Mouse (Mus musculus): ENCODE data around the gene Rufy1. TPM values are rescaled to one million over a fixed set of nuclear protein-coding genes. Genes with fewer than 3 reads are reported as not detected.
A peak's percentile ranks its signal among the peaks of the same experiment; 100 is the strongest.
"Not testable (repeated sequence)": the region's sequence is repeated elsewhere in the genome, so short reads cannot be mapped to it uniquely, and the experiment has no call there.

Gene Rufy1
- total and polyA plus RNA-seq, 2 experiments from 2014 or later, result 22.6 to 25.0 TPM

GRCm38 (mm10) chr11:50461481-50461880 lies 30.6 kb upstream of the Rufy1 start:
- H3K4me3 ChIP-seq (ENCODE audit: low read depth, low read length), result no peak overlapping the region
- WGBS, result 81% methylated on average over 7 of the region's 7 CpGs
- H3K9me3 ChIP-seq (ENCODE audit: low read length), result no peaks in the 10 kb centered on the region
- H3K27ac ChIP-seq (ENCODE audit: low read depth, low read length), result no peak overlapping the region
- no peaks in the 10 kb centered on the region for H3K36me3 ChIP-seq (ENCODE audit: insufficient read depth)
- ATAC-seq (no peak), DNase-seq (no peak)
- peaks cover 5% of the 10 kb centered on the region for H3K4me1 ChIP-seq (ENCODE audit: insufficient read depth)
- no peak for TF ChIP-seq CTCF (IDR thresholded peaks at IDR 0.05; ENCODE audit: low read depth)
- H3K9ac ChIP-seq, result no peak overlapping the region
- no peaks in the 10 kb centered on the region for H3K27me3 ChIP-seq (ENCODE audit: insufficient read depth, low read length)
- no peak overlapping the region for H3K4me2 ChIP-seq (ENCODE audit: low read depth)

GRCm38 (mm10) chr11:50459250-50459649 lies 28.3 kb upstream of the Rufy1 start:
- H3K4me1 ChIP-seq (ENCODE audit: insufficient read depth), result peaks cover 5% of the 10 kb centered on the region

GRCm38 (mm10) chr11:50457111-50457911 lies 26.4 kb upstream of the Rufy1 start:
- no peak for TF ChIP-seq CTCF (IDR thresholded peaks at IDR 0.05; ENCODE audit: low read depth)
- Histone ChIP-seq H3K4me1 (ENCODE audit: insufficient read depth) (peaks cover 5% of the 10 kb centered on the region), H3K9ac (no peak overlapping the region), H3K27me3 (ENCODE audit: insufficient read depth, low read length) (no peaks in the 10 kb centered on the region), H3K4me3 (ENCODE audit: low read depth, low read length) (no peak overlapping the region), H3K27ac (ENCODE audit: low read depth, low read length) (peak overlapping the region; percentile 30; the same call in 1 of the 2 replicates), H3K9me3 (ENCODE audit: low read length) (no peaks in the 10 kb centered on the region), H3K4me2 (ENCODE audit: low read depth) (peak overlapping the region; percentile 23), H3K36me3 (ENCODE audit: insufficient read depth) (no peaks in the 10 kb centered on the region)
- ATAC-seq (peak; percentile 48; the same call in 1 of the 2 replicates), DNase-seq (peak; percentile 48)
- 5% methylated on average over 26 of the region's 26 CpGs for WGBS

More at GRCm38 (mm10) chr11:50459250-50459649, 28.3 kb upstream of the Rufy1 start:
- Histone ChIP-seq H3K27me3 (ENCODE audit: insufficient read depth, low read length) (no peaks in the 10 kb centered on the region), H3K9me3 (ENCODE audit: low read length) (no peaks in the 10 kb centered on the region), H3K27ac (ENCODE audit: low read depth, low read length) (no peak overlapping the region), H3K4me3 (ENCODE audit: low read depth, low read length) (no peak overlapping the region), H3K36me3 (ENCODE audit: insufficient read depth) (no peaks in the 10 kb centered on the region), H3K9ac (no peak overlapping the region), H3K4me2 (ENCODE audit: low read depth) (no peak overlapping the region)
- ATAC-seq (no peak), DNase-seq (no peak)
- no peak for TF ChIP-seq CTCF (IDR thresholded peaks at IDR 0.05; ENCODE audit: low read depth)
- WGBS, result 41% methylated on average over 2 of the region's 2 CpGs

GRCm38 (mm10) chr11:50456455-50456854 lies 25.5 kb upstream of the Rufy1 start:
- DNase-seq (peak; percentile 59), ATAC-seq (peak; percentile 83)
- TF ChIP-seq CTCF (IDR thresholded peaks at IDR 0.05; ENCODE audit: low read depth), result no peak
- 35% methylated on average over 7 of the region's 7 CpGs for WGBS
- Histone ChIP-seq H3K27me3 (ENCODE audit: insufficient read depth, low read length) (no peaks in the 10 kb centered on the region), H3K4me2 (ENCODE audit: low read depth) (no peak overlapping the region), H3K9me3 (ENCODE audit: low read length) (no peaks in the 10 kb centered on the region), H3K4me1 (ENCODE audit: insufficient read depth) (peaks cover 5% of the 10 kb centered on the region), H3K27ac (ENCODE audit: low read depth, low read length) (peak overlapping the region; percentile 31; the same call in 1 of the 2 replicates), H3K36me3 (ENCODE audit: insufficient read depth) (no peaks in the 10 kb centered on the region), H3K9ac (no peak overlapping the region), H3K4me3 (ENCODE audit: low read depth, low read length) (no peak overlapping the region)

- TF ChIP-seq CTCF (IDR thresholded peaks at IDR 0.05; ENCODE audit: low read depth), result no peak
- H3K36me3 ChIP-seq (ENCODE audit: insufficient read depth), result no peaks in the 10 kb centered on the region
- no peak overlapping the region for H3K9ac ChIP-seq
- H3K9me3 ChIP-seq (ENCODE audit: low read length), result no peaks in the 10 kb centered on the region
- no peak overlapping the region for H3K4me3 ChIP-seq (ENCODE audit: low read depth, low read length)
- DNase-seq (no peak), ATAC-seq (peak; percentile 53; the same call in 1 of the 2 replicates)
- no peak overlapping the region for H3K4me2 ChIP-seq (ENCODE audit: low read depth)
- H3K4me1 ChIP-seq (ENCODE audit: insufficient read depth), result peaks cover 5% of the 10 kb centered on the region
- peak overlapping the region; percentile 15; the same call in 1 of the 2 replicates for H3K27ac ChIP-seq (ENCODE audit: low read depth, low read length)
- WGBS, result 26% methylated on average over 6 of the region's 6 CpGs
- no peaks in the 10 kb centered on the region for H3K27me3 ChIP-seq (ENCODE audit: insufficient read depth, low read length)
Measured at GRCm38 (mm10) chr11:50454934-50455333, 24.0 kb upstream of the Rufy1 start.

- Histone ChIP-seq H3K27me3 (ENCODE audit: insufficient read depth, low read length) (no peaks in the 10 kb centered on the region), H3K4me2 (ENCODE audit: low read depth) (no peak overlapping the region), H3K36me3 (ENCODE audit: insufficient read depth) (no peaks in the 10 kb centered on the region), H3K4me3 (ENCODE audit: low read depth, low read length) (no peak overlapping the region), H3K9me3 (ENCODE audit: low read length) (no peaks in the 10 kb centered on the region), H3K27ac (ENCODE audit: low read depth, low read length) (no peak overlapping the region), H3K9ac (no peak overlapping the region), H3K4me1 (ENCODE audit: insufficient read depth) (no peaks in the 10 kb centered on the region)
- peak; percentile 66; the same call in 1 of the 2 replicates for ATAC-seq
- WGBS, result 64% methylated on average over 9 of the region's 9 CpGs
- DNase-seq, result no peak
- TF ChIP-seq CTCF (IDR thresholded peaks at IDR 0.05; ENCODE audit: low read depth), result no peak
Measured at GRCm38 (mm10) chr11:50450236-50450635, 19.3 kb upstream of the Rufy1 start.

- H3K4me3 ChIP-seq (ENCODE audit: low read depth, low read length), result not testable (repeated sequence)
Measured at GRCm38 (mm10) chr11:50448163-50448562, 17.2 kb upstream of the Rufy1 start.

More at GRCm38 (mm10) chr11:50448163-50448562, 17.2 kb upstream of the Rufy1 start:
- not testable (repeated sequence) for H3K27me3 ChIP-seq (ENCODE audit: insufficient read depth, low read length); H3K4me1 ChIP-seq (ENCODE audit: insufficient read depth); H3K36me3 ChIP-seq (ENCODE audit: insufficient read depth); ATAC-seq; H3K9me3 ChIP-seq (ENCODE audit: low read length); H3K4me2 ChIP-seq (ENCODE audit: low read depth); DNase-seq; H3K27ac ChIP-seq (ENCODE audit: low read depth, low read length); H3K9ac ChIP-seq
- WGBS, result 35% methylated on average over 7 of the region's 8 CpGs
